Mouse (Mus musculus): ENCODE measurements at regions not wholly inside any gene's neighbourhood (a gene's known extent, or its start where the extent isn't known, plus 50 kb on each side); places are given as distances from the start of the nearest gene placed in this dataset.
"Not testable (repeated sequence)": the region's sequence is repeated elsewhere in the genome, so short reads cannot be mapped to it uniquely, and the experiment has no call there.

DNA sequence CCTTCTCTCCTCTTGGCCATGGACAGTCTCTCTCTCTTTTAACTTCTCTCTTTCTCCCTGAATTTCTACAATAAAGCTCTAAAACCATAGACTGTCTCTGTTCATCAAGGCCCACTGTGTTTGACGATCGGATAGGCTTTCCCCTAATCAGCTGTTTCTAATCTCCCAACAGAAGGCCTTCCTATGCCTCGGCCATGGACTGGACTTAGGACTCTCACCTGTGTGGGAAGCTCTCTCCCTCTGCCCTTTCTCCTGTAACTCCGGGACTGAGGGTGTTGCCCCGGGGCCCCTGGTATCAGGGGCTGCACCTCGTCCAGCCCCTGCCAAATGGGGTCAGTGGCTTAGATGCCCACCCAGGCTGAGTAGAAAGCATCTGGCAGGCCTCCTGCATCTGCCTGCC lies 713.0 kb downstream of the Rapgef2 start:
- ATAC-seq (ENCODE audit: insufficient read depth) (no peak), DNase-seq (ENCODE audit: low read depth in 3 of 3, low spot score in 3 of 3) (no peak)
- no peak overlapping the region for H3K4me2 ChIP-seq (ENCODE audit: low read depth)
- H3K27me3 ChIP-seq (ENCODE audit: control insufficient read depth, insufficient read depth, low read length) = no peaks in the 10 kb centered on the region
- no peak overlapping the region for H3K9ac ChIP-seq (replicated peaks)
- TF ChIP-seq CTCF (IDR thresholded peaks at IDR 0.05; ENCODE audit: low read depth) = no peak
- H3K9me3 ChIP-seq (ENCODE audit: control insufficient read depth, low read length) = no peaks in the 10 kb centered on the region
- no peaks in the 10 kb centered on the region for H3K36me3 ChIP-seq (replicated peaks; ENCODE audit: control insufficient read depth, insufficient read depth, low read depth)
- WGBS (ENCODE audit: insufficient replicate concordance) = 70% methylated on average over 6 of the region's 6 CpGs
- no peak overlapping the region for H3K27ac ChIP-seq
- no peaks in the 10 kb centered on the region for H3K4me1 ChIP-seq (replicated peaks; ENCODE audit: control insufficient read depth in 2 of 2, insufficient read depth in 2 of 2, low read length in 1 of 2)
- H3K4me3 ChIP-seq (ENCODE audit: insufficient read depth in 1 of 2, low read depth in 2 of 2, low read length in 2 of 2) = no peak overlapping the region

DNA sequence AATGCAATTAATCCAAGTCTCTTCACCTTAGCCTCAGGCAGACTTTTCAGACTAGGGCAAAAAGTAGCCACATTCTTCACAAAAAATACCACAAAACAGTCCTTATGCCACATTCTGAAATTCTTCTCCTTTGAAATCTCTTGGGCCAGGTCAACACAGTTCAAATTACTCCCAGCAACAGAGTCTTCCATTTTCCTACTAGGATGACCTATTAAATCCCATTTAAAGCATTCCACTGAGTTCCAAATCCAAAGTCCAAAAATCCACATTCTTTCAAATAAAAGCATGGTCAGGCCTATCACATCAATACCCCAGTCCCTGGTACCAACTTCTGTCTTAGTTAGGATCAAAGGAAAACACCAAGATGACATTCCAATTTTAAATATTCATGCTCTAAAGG lies 721.4 kb downstream of the Rapgef2 start:
- H3K9ac ChIP-seq (replicated peaks); H3K4me3 ChIP-seq (ENCODE audit: insufficient read depth in 1 of 2, low read depth in 2 of 2, low read length in 2 of 2); H3K27me3 ChIP-seq (ENCODE audit: control insufficient read depth, insufficient read depth, low read length); H3K27ac ChIP-seq; H3K36me3 ChIP-seq (replicated peaks; ENCODE audit: control insufficient read depth, insufficient read depth, low read depth); H3K4me2 ChIP-seq (ENCODE audit: low read depth); ATAC-seq (ENCODE audit: insufficient read depth); DNase-seq (ENCODE audit: low read depth in 3 of 3, low spot score in 3 of 3); H3K9me3 ChIP-seq (ENCODE audit: control insufficient read depth, low read length); H3K4me1 ChIP-seq (replicated peaks; ENCODE audit: control insufficient read depth in 2 of 2, insufficient read depth in 2 of 2, low read length in 1 of 2): not testable (repeated sequence)

Data from liver, embryonic 14.5 days (tissue).